Mouse (Mus musculus) small intestine, adult 2 months (tissue): ENCODE data around the gene Mindy2.

Experiments
- CTCF ChIP-seq: fragments of 200-500 bp; IDR thresholded peaks from 2 replicates; pipeline ENCODE4 v1.5.1; 2012; ENCODE audit warnings: low read depth, mild to moderate bottlenecking, control low read depth, inconsistent platforms, low read length, moderate library complexity, mixed read lengths; ENCODE audit not compliant: insufficient replicate concordance, insufficient read length; ENCODE audit errors: extremely low read depth
- POLR2A ChIP-seq: fragments of 200-500 bp; IDR thresholded peaks from 2 replicates; pipeline ENCODE4 v1.6.1; 2012; ENCODE audit warnings: low read depth, mild to moderate bottlenecking, control low read depth, inconsistent platforms, low read length, moderate library complexity

GRCm38 (mm10) chr9:70578123-70578522 lies 78.9 kb downstream of the Mindy2 start:
- TF ChIP-seq CTCF, result no peak
- TF ChIP-seq POLR2A, result no peak
